9 mouse cellular contexts compared by ENCODE assay signal in the genomic region with DNA sequence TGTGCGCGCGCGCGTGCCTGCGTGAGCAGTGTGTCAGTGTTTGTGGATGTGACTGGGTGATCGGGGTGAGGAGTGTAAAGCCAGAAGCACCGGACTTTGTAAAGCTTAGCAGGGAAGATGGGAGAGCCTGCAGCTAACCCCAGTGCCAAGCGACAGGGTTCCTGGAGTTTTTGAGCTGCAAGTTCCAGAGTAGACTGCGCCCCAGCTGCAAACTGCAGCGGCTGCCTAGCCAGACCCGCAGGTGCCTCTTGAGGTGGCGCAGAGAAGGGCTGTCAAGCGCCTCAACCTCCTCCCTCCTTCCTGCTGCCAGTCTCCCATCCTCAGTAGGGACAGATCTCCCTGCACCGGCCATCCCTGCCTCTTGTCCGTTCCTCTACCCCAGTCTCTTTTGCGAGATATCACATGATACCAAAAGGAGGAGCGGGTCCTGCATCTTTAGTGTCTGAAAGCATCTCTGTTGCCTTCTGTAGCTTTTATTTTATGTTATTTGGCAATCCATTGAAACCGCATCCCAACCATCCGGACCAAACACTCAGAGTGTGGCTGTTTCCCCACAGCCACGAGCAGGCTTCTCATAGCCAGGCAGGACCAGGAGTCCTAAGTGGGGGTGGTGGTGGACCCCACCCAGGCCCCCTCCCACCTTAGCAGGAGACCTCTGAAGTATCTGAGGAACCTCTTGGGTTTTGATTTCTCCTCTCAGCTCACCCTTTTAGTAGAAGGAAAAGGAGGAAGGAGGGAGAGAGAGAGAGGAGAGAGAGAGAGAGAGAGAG. TPM values are rescaled to one million over a fixed set of nuclear protein-coding genes. Genes with fewer than 3 reads are reported as not detected.
DNase-seq lines count a peak whose midpoint lies in the region; ATAC-seq and TF ChIP-seq lines count a peak whose summit lies in the region.
"Had no signal": no experiment of that assay in that cellular context is flagged by ENCODE, and none has a peak within 500 bp of the region (broad histone marks: within the 10 kb centered on the region; RNA-seq: fewer than 3 reads in every experiment).

No protein-coding gene starts in this region.

- H3K4me1 ChIP-seq in heart, embryonic 13.5 days, result peaks cover 26% of the 10 kb centered on the region
- H3K4me1 ChIP-seq in hindbrain, embryonic 12.5 days, result peaks cover 27% of the 10 kb centered on the region

- no peak for TF ChIP-seq POLR2A in myocyte (IDR thresholded peaks at IDR 0.05; ENCODE audit: insufficient read length, low read depth)

- peak overlapping the region; percentile 61 for H3K4me3 ChIP-seq in heart, embryonic 13.5 days
- peak overlapping the region; percentile 52 for H3K4me3 ChIP-seq in hindbrain, embryonic 12.5 days
- H3K4me3 ChIP-seq in myocyte, result no peak overlapping the region

- H3K9me3 ChIP-seq in heart, embryonic 13.5 days, result no peaks in the 10 kb centered on the region
- H3K9me3 ChIP-seq in hindbrain, embryonic 12.5 days (replicated peaks), result no peaks in the 10 kb centered on the region

- 5% methylated on average over 21 of the region's 21 CpGs for WGBS in heart, embryonic 13.5 days
- 2% methylated on average over 21 of the region's 21 CpGs for WGBS in hindbrain, embryonic 12.5 days

- no peaks in the 10 kb centered on the region for H3K79me2 ChIP-seq in myocyte (ENCODE audit: control insufficient read depth, insufficient read depth)

- DNase-seq in heart, adult 8-10 months (ENCODE audit: low spot score), result no peak
- peak; percentile 64 for DNase-seq in MN1 (ENCODE audit: low spot score)
- peak; percentile 25 for DNase-seq in embryo, embryonic 10 days (ENCODE audit: low spot score)
- DNase-seq in ovary, postnatal 14 days (ENCODE audit: low spot score), result no peak
- no peak for DNase-seq in layer of hippocampus, postnatal 14 days (ENCODE audit: low spot score in 2 of 2)

- peaks cover 69% of the 10 kb centered on the region for H3K27me3 ChIP-seq in heart, embryonic 13.5 days (replicated peaks)
- peaks cover 53% of the 10 kb centered on the region for H3K27me3 ChIP-seq in hindbrain, embryonic 12.5 days
- H3K27me3 ChIP-seq in myocyte (ENCODE audit: control insufficient read depth, insufficient read depth, insufficient read length), result peaks cover 9% of the 10 kb centered on the region

- no peaks in the 10 kb centered on the region for H3K36me3 ChIP-seq in heart, embryonic 13.5 days
- no peaks in the 10 kb centered on the region for H3K36me3 ChIP-seq in hindbrain, embryonic 12.5 days
- H3K36me3 ChIP-seq in myocyte (ENCODE audit: control insufficient read depth, insufficient read depth), result no peaks in the 10 kb centered on the region
- H3K36me3 ChIP-seq: G1E had no signal

- H3K4me2 ChIP-seq in heart, embryonic 13.5 days, result peak overlapping the region; percentile 91
- H3K4me2 ChIP-seq in hindbrain, embryonic 12.5 days (replicated peaks), result peak overlapping the region; percentile 94
- peak overlapping the region; percentile 58 for H3K4me2 ChIP-seq in myocyte (ENCODE audit: low read depth)

- peak overlapping the region; percentile 79 for H3K9ac ChIP-seq in heart, embryonic 13.5 days
- no peak overlapping the region for H3K9ac ChIP-seq in hindbrain, embryonic 12.5 days

- ATAC-seq in heart, embryonic 13.5 days (ENCODE audit: extremely low read depth, insufficient number of reproducible peaks, low FRiP score, low TSS enrichment), result no peak
- ATAC-seq in hindbrain, embryonic 12.5 days (ENCODE audit: low FRiP score), result no peak

- H3K27ac ChIP-seq in heart, embryonic 13.5 days (replicated peaks), result no peak overlapping the region
- no peak overlapping the region for H3K27ac ChIP-seq in hindbrain, embryonic 12.5 days

- H3ac ChIP-seq in myocyte (ENCODE audit: control insufficient read depth, insufficient read length), result no peak overlapping the region

TF ChIP-seq in myocyte, 11 proteins besides CTCF, POLR2A, EP300 and RAD21:
- TF ChIP-seq TCF3 (IDR thresholded peaks at IDR 0.05; ENCODE audit: insufficient read length, low read depth) (no peak), MYOD1 (IDR thresholded peaks at IDR 0.05; ENCODE audit: control insufficient read depth in 1 of 3, insufficient read length in 2 of 3, low read depth in 2 of 3) (no peak), CEBPB (IDR thresholded peaks at IDR 0.05; ENCODE audit: insufficient read depth, poor library complexity, severe bottlenecking) (no peak), REST (IDR thresholded peaks at IDR 0.05; ENCODE audit: insufficient read depth, insufficient read length) (no peak), SRF (IDR thresholded peaks at IDR 0.05; ENCODE audit: control insufficient read depth, insufficient read length, low read depth) (no peak), POLR2AphosphoS2 (IDR thresholded peaks at IDR 0.05; ENCODE audit: insufficient read length, low read depth) (no peak), MAX (IDR thresholded peaks at IDR 0.05; ENCODE audit: low read depth) (no peak), USF1 (IDR thresholded peaks at IDR 0.05; ENCODE audit: low read depth) (no peak), MYOG (IDR thresholded peaks at IDR 0.05; ENCODE audit: control insufficient read depth in 1 of 3, insufficient read depth in 1 of 3, insufficient read length in 2 of 3, low read depth in 2 of 3) (no peak), TCF12 (IDR thresholded peaks at IDR 0.05; ENCODE audit: insufficient read depth, poor library complexity, severe bottlenecking) (no peak)

RNA-seq across cellular contexts. Expression of a gene that starts 1.0 kb away (rescaled TPM):
- polyA plus RNA-seq in heart, embryonic 13.5 days (2015; fragmentation: Nextera tagmentation; extraction: Ambion mirVana), result 1.1 and 1.2 TPM in 2 replicates
- total RNA-seq in heart, adult 8-10 months (2022), result 1 to 10 TPM; 1.8 to 3.6 (median 2.8) TPM
- polyA plus RNA-seq in hindbrain, embryonic 12.5 days (2016; fragmentation: Nextera tagmentation; extraction: Ambion mirVana), result 12.4 and 13.9 TPM in 2 replicates
- 0.34 TPM for polyA plus RNA-seq in myocyte (2012; fragmentation: generic; extraction: Trizol)
- total RNA-seq in layer of hippocampus, postnatal 14 days (2021), result 10 to 100 TPM; 66.5 to 67.2 TPM
- polyA plus RNA-seq: G1E had no signal

RNA-seq across cellular contexts. Expression of a gene that starts 40.6 kb away (rescaled TPM):
- polyA plus RNA-seq in heart, embryonic 13.5 days (2015; fragmentation: Nextera tagmentation; extraction: Ambion mirVana), result not detected in 2 replicates
- total RNA-seq in heart, adult 8-10 months (2022), result not detected
- polyA plus RNA-seq in hindbrain, embryonic 12.5 days (2016; fragmentation: Nextera tagmentation; extraction: Ambion mirVana), result not detected in 2 replicates
- not detected for polyA plus RNA-seq in myocyte (2012; fragmentation: generic; extraction: Trizol)
- total RNA-seq in layer of hippocampus, postnatal 14 days (2021), result not detected
- total RNA-seq: G1E had no signal
- polyA plus RNA-seq: G1E had no signal

Comparison
In these comparisons a context has a peak if more than half of its experiments do, and no peak if none do; other contexts are left out.
1. DNase-seq: peak in MN1 (single experiment) and embryo, embryonic 10 days (single experiment); none in heart, adult 8-10 months (single experiment), ovary, postnatal 14 days (single experiment) and layer of hippocampus, postnatal 14 days (0 of 2).
2. Peak in every context shown above with its lines, with median percentiles within 50 percentile points of each other: H3K4me2 ChIP-seq.